Mouse (Mus musculus) activated CD4-positive, CD25-positive, alpha-beta regulatory T cell, adult 4 months (primary cell): ENCODE results near the gene Ccdc182. TPM values are rescaled to one million over a fixed set of nuclear protein-coding genes. Genes with fewer than 3 reads are reported as not detected.

Experiments used
- ATAC-seq: one replicate; pipeline ENCODE4 v1.8.0; 2017
- polyA plus RNA-seq, 2 experiments: library from polyadenylated mRNA; unstranded; fragments of 100-300 nt; shearing (Covaris generic); gene quantifications; one replicate each; pipeline ENCODE4 v1.2.1; 2017

Gene Ccdc182
- not detected for polyA plus RNA-seq

DNA sequence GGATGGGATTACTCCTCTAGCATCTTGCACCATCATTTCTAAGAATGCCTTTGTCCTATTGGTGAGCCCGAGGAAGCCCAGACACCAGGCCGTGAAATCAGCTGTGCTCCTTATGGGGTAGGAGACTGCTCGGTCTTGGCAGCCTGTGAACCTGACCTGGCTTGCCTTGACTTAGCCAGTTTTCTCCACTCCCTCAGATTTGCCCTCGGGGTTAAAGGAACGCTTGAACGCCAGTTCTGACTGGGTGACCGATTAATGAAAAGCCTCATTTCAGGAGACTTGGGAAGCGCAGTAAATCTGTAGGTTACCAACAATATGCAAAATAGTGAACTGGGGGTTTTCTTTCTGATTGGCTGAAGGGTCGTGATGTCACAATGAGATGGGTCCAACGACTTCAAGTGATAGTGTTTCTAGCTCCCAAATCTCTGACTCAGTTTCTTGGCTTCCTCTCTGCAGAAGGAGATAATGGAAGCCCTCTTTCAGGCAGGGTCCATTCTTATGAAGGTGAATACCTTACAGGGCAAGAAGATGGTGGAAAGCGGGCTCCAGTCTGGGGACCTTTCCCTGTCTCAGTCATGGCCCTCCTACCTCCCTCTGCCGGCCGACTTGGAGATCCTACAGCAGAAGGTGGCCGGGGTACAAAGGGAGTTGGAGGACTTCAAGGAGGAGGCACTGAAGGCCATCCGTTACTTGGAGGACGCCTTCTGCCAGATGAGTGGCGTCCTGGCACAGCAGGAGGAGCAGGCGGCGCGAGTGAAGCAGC, at the start of gene Ccdc182:
TSS of gene Ccdc182 (plus strand) at position 428 of the 763 bp plus-strand sequence.
- no peak for ATAC-seq

DNA sequence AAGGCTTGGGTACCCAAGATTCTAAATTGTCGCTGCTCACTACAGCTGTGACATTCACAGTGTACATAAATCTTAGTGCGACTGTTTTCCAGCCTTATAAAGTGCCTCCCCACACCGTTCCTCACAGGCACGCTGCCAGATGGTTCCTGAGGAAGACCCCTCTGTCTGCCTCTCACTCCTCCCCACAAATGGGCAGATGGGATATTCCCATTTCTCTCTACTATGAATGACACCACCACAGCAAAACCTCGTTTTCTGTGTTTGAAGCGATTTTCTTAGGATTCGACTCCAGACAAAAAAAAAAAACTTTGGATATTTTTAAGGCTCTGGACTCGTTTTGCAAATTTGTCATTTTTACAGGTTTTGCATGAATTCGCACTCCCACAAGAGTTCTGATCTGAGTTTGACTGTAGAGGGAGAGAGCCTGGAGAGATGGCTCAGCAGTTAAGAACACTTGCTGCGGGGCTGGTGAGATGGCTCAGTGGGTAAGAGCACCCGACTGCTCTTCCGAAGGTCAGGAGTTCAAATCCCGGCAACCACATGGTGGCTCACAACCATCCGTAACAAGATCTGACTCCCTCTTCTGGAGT, 48.2 kb upstream of the Ccdc182 start:
- no peak for ATAC-seq

DNA sequence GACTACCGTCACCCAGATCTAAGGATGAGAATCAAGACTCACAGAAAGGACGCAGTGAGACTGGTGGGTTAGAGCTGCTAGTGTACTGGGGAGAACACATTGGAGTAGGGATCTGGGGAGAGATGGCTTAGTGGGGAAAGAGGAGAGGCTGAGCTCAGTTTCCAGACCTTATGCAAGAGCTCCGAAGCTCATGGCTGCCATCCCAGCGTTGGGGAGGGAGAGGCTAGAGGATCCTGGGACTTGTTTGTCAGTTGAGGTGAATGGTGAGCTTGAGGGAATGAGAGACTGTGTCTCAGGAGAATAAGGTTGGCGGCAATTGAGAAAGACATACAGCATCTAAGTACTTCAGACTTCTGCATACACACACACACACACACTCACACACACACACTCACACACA, 45.2 kb upstream of the Ccdc182 start:
- no peak for ATAC-seq

DNA sequence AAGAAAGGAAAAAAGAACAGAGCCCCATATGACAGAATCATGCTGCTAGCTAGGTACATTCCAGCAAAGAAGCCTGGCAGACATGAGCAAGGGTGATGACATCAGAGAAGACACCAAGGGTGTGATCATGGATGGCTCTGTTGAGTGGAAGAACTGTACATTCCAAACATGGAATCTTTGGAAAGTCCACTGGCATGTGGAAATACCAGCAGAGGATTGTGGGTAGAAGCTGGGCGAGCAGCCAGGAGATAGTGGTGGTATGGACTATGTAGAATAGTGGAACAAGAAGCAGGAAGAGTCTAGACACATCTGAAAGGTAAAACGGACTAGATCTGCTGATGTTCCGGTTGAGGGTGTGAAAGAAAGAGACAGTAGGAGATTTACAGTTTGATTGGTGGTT, 43.3 kb upstream of the Ccdc182 start:
- ATAC-seq: no peak

DNA sequence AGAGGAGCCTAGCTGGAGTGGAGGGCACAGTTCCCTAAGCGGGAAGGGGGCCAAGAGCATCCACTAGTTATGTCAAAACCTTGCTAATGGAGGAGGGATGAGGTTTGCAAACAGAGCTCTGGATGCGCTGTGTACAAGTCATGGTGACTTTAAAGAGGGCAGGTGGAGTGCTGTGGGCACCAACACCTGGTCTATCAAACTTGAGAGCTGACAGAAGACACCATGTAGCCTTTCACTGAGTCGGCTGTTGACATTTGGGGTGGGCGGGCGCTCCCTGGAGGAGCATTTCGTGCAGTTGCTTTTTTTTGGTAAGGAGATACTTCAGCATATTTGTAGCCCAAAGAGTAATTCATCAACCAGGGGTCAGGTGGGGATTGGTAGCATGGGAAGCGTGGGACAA, 42.6 kb upstream of the Ccdc182 start:
- ATAC-seq: no peak

DNA sequence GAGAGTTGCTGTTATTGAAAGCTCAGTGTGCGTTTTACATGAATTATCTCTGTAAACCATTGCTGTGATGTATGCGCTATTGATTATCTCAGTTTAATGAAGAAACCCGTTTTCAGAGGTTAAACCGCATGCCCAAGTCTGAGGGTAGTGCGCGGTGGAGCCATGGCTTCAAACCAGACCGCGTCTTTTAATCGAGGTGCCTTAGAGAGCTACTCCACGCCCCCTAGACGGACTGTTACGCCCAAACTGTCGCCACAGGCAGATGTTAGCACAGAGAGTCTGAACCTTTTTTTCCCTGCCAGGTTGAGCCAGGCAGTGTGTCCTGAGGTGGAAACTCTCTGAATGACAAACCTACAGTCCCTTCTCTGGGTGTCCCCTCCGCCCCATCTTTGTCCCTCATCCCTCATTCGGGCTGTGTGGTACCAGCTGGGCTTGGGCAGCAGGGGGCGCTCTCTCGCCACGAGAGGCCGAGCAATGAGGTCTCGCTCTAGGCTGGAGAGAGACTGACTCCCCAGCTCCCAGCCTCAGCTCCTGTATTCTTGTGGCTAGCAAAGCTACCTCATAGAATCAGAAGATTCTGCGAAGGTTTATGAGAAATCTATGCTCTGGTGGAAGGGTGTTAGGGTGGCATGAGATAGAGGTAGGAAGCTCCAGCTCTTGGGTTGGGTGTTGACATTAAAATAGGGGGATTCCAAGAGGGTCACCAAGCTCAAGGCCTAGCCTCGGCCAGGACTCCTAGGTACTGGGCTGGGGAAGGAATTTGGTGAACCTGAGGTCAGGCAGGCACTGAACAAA, 41.7 kb upstream of the Ccdc182 start:
- ATAC-seq: peak; percentile 40

DNA sequence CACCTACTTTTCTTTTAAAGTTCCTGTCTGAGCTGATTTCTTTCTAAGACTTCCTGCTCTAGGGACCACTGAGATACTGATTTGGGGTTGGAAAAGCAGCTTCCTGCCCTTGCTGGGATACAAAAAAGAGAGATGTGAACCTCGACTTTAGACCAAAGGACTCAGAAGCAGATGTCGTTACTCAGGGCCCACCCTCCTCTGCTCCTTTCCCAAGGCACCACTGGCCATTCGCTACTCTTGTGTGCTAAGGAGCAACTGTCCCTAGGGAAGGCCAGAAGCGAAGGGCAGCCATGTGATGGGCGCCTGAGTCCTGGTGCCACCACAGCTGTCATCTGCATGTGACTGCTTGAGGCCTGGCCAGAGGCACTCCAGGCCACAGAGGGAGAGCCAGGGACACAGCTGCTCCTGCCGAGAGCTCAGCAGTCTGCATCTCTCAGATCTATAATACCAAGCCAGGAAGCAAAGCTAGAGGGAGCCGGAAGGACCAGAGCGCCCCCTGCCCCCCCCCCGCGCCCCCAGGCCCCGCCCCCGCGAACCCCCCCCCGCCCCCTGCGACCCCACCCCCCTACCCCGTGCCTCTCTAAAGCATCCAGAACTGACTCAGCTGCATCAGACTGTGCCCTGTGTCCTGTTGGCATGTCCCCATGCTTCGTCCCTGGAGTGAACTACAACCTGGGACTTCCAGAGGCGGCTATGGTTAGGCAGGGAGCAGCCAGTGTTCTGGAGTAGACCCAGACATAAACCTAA, 40.9 kb upstream of the Ccdc182 start:
- ATAC-seq: no peak

DNA sequence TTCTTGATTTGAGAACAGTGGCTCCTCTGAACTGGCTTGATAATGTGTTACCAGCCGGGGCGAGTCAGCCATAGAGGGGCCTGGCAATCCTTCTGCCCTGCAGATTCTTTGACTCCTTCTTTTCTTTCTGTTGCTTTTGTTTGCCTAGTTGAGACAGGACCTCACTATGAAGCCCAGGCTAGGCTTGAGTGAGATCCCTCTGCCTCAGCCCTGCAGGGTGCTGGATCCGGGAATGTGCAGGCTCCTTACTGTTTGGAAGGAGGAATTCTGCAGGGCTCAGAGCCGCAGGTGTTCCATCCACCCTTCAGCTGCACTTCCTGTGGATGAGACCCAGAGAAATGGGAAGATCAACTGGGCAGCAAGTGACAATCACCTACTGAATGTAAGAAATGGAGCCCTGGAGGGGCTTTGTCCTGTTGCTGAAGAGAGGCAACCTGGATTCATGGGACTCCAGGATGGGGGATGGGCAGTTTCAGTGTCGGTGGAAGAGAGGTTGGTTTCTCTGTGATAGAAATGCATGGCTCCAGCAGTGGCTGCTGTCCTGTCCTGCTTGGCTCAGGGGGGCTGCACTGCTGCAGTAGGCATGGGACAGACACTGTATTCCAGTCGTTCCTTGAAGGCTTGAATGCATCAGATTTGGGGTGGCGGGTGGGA, 40.2 kb upstream of the Ccdc182 start:
- ATAC-seq: no peak

DNA sequence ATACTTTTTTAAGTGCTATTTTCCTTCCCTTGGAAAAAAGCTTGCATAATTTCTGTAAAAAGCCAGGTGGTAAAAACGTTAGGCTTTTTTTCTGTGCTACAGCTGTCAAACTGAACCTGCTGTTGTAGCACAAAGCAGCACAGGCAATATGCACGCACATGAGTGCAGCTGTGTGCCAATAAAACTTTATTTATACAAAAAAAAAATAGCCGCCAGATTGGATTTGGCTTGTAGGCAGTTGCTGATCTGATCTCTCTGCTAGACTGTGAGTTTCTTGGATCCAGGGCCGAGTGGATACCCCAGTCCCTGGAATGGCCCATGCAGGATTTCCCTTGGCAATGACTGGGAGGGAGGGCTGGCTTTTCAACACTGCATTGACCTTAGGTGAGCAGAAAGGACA, 36.2 kb upstream of the Ccdc182 start:
- ATAC-seq: no peak

DNA sequence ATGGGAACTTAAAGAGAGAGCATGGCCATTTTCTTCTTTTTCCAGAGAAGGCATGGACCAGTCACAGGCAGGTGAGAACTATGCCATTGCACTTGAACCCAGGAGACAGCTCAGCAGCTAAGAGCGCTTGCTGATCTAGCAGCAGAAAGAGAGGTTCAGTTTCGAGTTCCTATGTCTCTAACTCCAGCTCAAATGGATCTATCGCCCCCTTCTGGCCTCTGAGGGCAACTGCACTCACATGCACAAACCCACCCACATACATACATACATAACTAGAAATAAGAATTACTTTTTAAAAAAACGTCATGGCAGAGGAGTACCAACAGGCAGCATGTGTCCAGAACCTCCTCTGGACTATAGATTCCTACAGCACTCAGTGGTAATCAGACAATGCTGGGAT, 35.6 kb upstream of the Ccdc182 start:
- ATAC-seq: no peak

DNA sequence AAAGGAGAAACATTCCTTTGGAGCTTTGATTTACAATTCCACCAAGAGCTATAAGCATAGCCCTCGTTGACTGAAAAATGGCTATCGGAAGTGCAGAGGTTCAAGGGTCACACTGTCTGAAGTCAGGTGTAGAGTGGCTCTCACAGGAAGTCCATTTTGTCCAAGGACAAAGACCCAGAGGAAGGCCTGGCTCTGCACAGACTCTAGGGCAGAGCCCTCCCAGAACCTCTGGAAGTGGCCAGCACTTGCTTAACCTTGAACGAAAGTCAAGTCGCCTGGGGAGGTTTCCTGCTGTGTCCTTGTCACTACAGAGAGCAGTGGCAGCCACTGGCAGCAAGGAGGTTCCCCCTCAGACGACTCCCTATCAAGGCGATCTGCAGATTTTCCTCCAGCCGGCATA, 33.4 kb upstream of the Ccdc182 start:
- no peak for ATAC-seq

DNA sequence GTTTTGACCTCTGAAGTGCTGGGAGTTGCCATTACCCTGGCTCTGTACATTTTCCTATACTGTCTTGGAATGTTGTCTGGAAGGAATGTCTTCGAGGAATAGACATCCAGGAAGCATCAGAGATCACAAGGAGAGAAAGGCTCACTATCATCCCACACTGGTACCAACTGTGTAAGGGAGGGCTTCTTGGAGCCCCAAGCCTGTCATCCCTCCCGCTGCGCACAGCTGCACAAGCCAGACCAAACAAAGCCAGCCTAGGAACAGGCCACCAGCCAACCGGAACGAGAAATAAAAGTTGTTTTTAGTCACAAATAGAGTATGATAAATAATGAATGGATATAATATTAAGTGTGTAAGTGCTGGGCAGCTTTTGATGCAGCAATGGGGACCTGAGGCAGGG, 29.0 kb upstream of the Ccdc182 start:
- ATAC-seq: no peak

DNA sequence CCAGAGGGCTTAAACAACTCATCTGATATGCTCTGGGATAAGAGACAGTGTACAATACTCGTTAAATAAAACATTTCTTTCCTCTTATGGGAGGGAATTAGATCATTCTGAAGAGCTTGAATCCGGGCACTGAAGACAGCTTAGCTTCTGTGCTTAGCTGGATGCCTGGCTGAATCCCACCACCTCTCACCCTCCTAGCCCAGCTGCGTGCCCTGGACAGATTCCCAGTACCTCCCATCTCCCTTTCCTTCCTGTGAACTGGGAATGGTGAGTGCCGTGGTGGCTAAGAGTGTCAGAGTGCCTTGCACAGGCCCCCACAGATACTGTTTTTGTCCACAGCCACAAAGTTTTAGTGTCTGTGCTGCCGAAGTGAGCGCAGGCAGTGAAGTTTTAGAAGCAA, 27.5 kb upstream of the Ccdc182 start:
- no peak for ATAC-seq

DNA sequence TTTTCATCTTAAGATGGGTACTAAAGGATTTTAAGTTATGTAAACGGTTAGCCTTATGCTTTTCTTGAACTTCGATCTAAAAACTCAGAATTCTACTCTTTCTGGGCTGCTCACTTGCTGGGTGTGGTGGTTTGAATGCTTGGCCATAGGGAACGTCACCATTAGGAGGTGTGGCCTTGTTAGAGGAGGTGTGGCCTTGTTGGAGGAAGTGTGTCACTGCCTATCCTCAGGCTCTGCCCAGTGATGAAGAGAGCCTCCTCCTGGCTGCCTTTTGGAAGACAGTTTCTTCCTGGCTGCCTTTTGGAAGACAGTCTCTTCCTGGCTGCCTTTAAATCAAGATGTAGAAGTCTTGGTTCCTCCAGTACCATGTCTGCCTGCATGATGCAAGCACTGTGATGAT, 22.0 kb upstream of the Ccdc182 start:
- ATAC-seq: no peak

DNA sequence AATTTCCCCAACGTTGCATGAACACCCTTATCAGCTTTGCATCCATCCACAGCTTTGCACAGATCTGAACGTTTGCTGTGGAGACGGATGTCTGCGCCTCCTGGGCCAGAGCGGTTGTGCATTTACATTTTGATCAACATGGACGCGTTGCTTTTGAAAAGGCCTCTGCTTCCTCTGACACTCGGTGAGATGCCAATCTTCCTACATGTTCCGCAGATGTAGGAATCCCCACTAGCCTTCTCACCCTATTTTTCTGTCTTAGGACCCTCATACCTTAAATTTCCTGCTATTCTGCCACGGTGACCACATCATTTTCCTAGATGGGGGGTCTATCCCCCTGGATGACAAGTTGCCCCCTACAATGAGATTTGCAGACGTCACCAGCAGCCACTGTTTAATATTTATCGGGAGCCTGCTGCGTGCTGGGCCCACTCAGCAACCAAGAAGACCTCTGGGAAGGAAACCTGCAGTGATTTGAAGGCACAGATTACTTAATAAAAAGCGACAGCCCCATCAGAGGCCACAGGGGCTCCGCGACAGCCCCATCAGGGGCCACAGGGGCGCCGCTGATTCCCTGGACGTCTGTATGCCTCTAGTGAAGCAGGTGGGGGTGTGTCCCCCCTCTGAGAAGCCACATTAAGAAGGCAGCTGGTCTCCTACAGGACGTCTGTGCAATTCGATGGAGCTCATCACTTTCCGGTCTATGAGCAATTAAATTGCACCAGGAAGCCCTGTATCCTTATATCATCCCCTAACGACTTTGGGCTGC, 19.6 kb upstream of the Ccdc182 start:
- ATAC-seq: no peak

DNA sequence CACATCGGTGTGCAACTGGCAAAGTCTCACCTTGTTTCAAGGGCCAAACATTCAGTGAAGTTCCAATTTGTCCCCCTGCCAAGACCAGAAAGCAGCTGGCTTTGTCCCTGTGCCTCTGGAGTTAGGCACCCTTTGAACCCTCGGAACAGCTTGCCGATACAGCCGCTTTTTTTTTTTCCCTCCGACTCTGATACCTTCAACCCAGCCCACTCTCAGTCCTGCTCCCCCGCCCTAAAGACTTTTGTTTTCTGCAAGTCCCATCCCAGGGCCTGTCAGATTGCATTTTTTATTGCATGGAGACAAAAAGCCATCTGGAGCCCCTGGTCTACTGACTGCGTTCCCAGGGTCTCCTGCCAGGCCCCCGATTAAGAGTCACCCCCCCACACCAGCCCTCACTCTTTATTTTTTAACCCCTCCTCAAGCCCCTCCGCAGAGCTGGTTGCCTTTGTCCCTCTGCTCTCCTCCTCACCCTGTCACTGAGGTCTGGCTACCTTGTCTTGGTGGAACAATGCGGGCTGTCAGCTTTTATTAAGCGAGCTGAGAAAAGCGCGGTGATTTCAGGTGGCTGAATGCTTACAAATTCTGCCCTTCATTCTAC, 18.9 kb upstream of the Ccdc182 start:
- no peak for ATAC-seq

DNA sequence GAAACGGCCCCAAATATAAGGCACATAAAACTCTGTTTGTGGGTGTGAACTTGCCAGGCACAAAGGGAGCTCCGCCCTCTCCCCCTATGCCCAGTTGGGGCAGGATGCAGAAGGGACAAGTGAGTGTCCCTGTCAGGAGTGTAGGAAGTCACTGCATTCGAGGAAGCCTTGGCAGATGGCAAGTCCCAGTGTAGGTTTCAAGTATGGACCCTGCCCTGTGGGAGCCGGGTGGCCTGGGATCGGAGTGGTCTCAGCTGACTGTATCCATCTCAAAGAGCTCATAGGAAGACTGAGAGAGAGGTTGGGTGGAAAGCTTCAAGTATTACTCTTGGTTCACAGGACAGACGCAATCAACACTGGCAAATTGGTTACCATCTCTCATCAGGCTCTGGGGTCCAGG, 17.9 kb upstream of the Ccdc182 start:
- ATAC-seq: no peak

DNA sequence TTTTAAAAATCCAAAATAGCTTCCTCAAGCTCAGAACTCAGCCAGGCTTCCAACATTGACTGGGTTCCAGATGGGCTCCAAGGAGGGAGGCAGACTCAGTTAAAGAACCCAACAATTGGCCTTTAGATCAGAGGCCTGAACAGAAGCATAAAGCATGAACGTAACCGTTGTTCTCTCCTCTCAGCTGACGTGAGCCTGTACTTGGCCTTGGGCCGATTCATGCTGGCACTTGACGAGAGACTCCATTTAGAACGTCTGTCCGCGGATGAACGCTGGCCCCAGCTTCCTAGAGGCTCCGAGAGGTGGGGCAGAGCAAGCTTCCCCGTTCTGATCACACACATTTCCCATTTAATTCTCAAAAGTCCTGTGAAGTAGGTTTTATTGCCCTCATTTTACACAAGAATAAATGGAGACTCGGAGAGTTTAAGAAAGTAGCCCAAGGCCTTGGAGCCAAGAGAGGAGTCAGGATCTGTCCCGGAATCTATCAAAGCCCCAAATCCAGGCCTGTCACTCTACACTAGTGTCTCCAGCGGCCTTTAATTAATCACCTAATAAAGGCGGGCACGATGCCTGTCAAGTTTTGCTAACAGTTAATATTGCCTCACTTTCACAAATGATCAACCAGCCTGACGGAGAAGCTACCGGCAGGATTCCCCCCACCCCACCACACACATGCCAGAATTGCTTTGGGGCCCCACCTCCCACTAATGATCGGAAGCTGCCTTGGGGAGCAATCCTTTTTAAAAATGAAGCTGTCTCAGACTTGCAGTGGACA, 17.1 kb upstream of the Ccdc182 start:
- no peak for ATAC-seq

DNA sequence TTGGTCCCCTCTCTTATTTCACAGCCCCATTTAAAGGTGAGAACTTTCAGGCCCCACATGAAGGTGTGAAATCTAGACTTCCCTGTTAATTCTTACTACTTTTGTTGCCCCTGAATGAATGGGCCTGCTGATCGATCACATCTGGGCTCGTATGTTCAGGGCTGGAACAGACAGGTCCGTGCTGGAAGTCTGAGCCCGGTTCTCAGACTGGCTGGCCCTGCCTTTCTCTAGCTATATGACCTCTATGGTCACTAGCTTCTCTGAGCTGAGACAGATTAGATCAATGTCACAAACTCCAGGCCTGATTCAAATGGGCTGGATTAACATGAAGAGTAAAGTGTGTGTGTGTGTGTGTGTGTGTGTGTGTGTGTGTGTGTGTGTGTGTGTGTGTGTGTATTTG, 14.9 kb upstream of the Ccdc182 start:
- no peak for ATAC-seq

DNA sequence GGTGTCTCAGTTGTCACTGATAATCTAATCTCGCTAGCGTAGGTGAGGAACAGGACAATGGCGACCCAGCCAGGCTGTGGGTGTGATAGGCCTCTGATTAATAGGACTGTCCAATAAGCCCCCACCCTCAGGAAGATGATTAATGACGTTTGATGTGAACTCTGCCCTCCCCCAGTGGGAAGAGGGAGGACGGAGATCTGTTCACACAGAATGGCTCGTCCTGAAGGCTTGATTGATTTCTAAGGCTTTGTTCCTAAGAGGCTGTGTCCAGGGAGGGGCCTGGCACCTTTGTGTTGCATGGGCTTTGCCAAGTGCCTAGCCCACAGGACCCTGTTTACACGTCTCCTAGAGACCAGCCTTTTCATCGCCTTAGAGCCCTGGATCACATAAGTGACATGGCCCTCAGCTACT, 13.4 kb upstream of the Ccdc182 start:
- ATAC-seq: no peak
